Comparison of ENCODE assay signal across 27 mouse cellular contexts in genomic region chr14:86184663-86185381, GRCm38 (mm10).
DNase-seq lines count a peak whose midpoint lies in the region; ATAC-seq and TF ChIP-seq lines count a peak whose summit lies in the region.
"Had no signal": no experiment of that assay in that cellular context is flagged by ENCODE, and none has a peak within 500 bp of the region (broad histone marks: within the 10 kb centered on the region; RNA-seq: fewer than 3 reads in every experiment).

No protein-coding gene starts in this region.

- no peaks in the 10 kb centered on the region for H3K36me3 ChIP-seq in kidney, embryonic 15.5 days
- H3K36me3 ChIP-seq in kidney, postnatal 0 days (ENCODE audit: insufficient read depth, low read length), result no peaks in the 10 kb centered on the region
- H3K36me3 ChIP-seq: forebrain, embryonic 12.5 days; limb, embryonic 12.5 days; liver, embryonic 15.5 days had no signal

- ATAC-seq in kidney, embryonic 15.5 days (replicated peaks; ENCODE audit: low FRiP score), result peak; percentile 82
- no peak for ATAC-seq in kidney, postnatal 0 days (replicated peaks; ENCODE audit: low FRiP score, low read depth)
- ATAC-seq: forebrain, postnatal 0 days; intestine, postnatal 0 days; midbrain, embryonic 16.5 days had no signal

- no peak for DNase-seq in kidney, adult 11 months
- DNase-seq in kidney, postnatal 0 days (ENCODE audit: low spot score), result peak; percentile 65
- peak; percentile 37 for DNase-seq in kidney, postnatal 14 days
- peak; percentile 51 for DNase-seq in lung, postnatal 25 days (ENCODE audit: low spot score)
- no peak for DNase-seq in cerebellum, postnatal 25 days
- DNase-seq in right cerebral cortex, postnatal 25 days, result no peak
- DNase-seq: adrenal gland, postnatal 25 days; B cell, adult 2 months; cerebellum, adult 18-20 months; cerebellum, postnatal 10 days; forebrain, postnatal 0 days; gastrocnemius, postnatal 14 days; heart, adult 18-20 months; heart, postnatal 36 days; thymus, postnatal 4 days had no signal

- no peak for TF ChIP-seq CTCF in kidney, postnatal 0 days (IDR thresholded peaks at IDR 0.05; ENCODE audit: low read depth)

- no peak overlapping the region for H3K4me3 ChIP-seq in kidney, embryonic 15.5 days (replicated peaks)
- H3K4me3 ChIP-seq in kidney, postnatal 0 days (replicated peaks; ENCODE audit: low read depth, low read length), result no peak overlapping the region
- H3K4me3 ChIP-seq: erythroblast, embryonic 14.5 days; forebrain, embryonic 12.5 days; layer of hippocampus, adult 2 months; left cerebral cortex, adult 2 months; limb, embryonic 12.5 days; liver, embryonic 15.5 days; megakaryocyte, embryonic 14.5 days had no signal

- H3K9me3 ChIP-seq in kidney, embryonic 15.5 days (replicated peaks), result no peaks in the 10 kb centered on the region
- no peaks in the 10 kb centered on the region for H3K9me3 ChIP-seq in kidney, postnatal 0 days (replicated peaks; ENCODE audit: low read length)
- H3K9me3 ChIP-seq: forebrain, embryonic 12.5 days; limb, embryonic 12.5 days; liver, embryonic 15.5 days had no signal

- H3K27ac ChIP-seq in kidney, embryonic 15.5 days, result peak overlapping the region; percentile 34
- H3K27ac ChIP-seq in kidney, postnatal 0 days, result no peak overlapping the region
- H3K27ac ChIP-seq: forebrain, embryonic 12.5 days; hindbrain, embryonic 14.5 days; layer of hippocampus, adult 2 months; left cerebral cortex, adult 2 months; limb, embryonic 12.5 days; liver, embryonic 15.5 days had no signal

- H3K27me3 ChIP-seq in kidney, embryonic 15.5 days, result no peaks in the 10 kb centered on the region
- no peaks in the 10 kb centered on the region for H3K27me3 ChIP-seq in kidney, postnatal 0 days (ENCODE audit: insufficient read depth, low read length)
- H3K27me3 ChIP-seq: forebrain, embryonic 12.5 days; limb, embryonic 12.5 days; liver, embryonic 15.5 days; megakaryocyte, embryonic 14.5 days had no signal

- peaks cover 6% of the 10 kb centered on the region; the same call in 1 of the 2 replicates for H3K4me1 ChIP-seq in kidney, embryonic 15.5 days
- no peaks in the 10 kb centered on the region for H3K4me1 ChIP-seq in kidney, postnatal 0 days (replicated peaks; ENCODE audit: insufficient read depth, low read length)
- H3K4me1 ChIP-seq: forebrain, embryonic 12.5 days; liver, embryonic 15.5 days; megakaryocyte, embryonic 14.5 days had no signal

- H3K9ac ChIP-seq in kidney, embryonic 15.5 days, result no peak overlapping the region
- H3K9ac ChIP-seq in kidney, postnatal 0 days (ENCODE audit: low read depth, low read length), result no peak overlapping the region
- H3K9ac ChIP-seq: forebrain, embryonic 12.5 days; forebrain, postnatal 0 days; hindbrain, embryonic 14.5 days; limb, embryonic 12.5 days; liver, embryonic 15.5 days had no signal

- WGBS in kidney, embryonic 15.5 days, result 54% methylated on average over 4 of the region's 4 CpGs
- WGBS in kidney, postnatal 0 days, result 59% methylated on average over 4 of the region's 4 CpGs

- no peak overlapping the region for H3K4me2 ChIP-seq in kidney, embryonic 15.5 days
- no peak overlapping the region for H3K4me2 ChIP-seq in kidney, postnatal 0 days (ENCODE audit: low read length)
- H3K4me2 ChIP-seq: forebrain, embryonic 12.5 days; heart, embryonic 11.5 days; hindbrain, embryonic 14.5 days; limb, embryonic 12.5 days; liver, embryonic 15.5 days had no signal

Comparison
In these comparisons a context has a peak if more than half of its experiments do, and no peak if none do; other contexts are left out.
1. DNase-seq: peak in kidney, postnatal 0 days (single experiment), kidney, postnatal 14 days (single experiment) and lung, postnatal 25 days (single experiment); none in kidney, adult 11 months (single experiment), cerebellum, postnatal 25 days (0 of 2) and right cerebral cortex, postnatal 25 days (single experiment).